Mouse (Mus musculus): ENCODE data around the gene Sult6b2. TPM values are rescaled to one million over a fixed set of nuclear protein-coding genes. Genes with fewer than 3 reads are reported as not detected.

Sult6b2 gene
- polyA plus RNA-seq, 1 experiment from 2014 or later = not detected

DNA sequence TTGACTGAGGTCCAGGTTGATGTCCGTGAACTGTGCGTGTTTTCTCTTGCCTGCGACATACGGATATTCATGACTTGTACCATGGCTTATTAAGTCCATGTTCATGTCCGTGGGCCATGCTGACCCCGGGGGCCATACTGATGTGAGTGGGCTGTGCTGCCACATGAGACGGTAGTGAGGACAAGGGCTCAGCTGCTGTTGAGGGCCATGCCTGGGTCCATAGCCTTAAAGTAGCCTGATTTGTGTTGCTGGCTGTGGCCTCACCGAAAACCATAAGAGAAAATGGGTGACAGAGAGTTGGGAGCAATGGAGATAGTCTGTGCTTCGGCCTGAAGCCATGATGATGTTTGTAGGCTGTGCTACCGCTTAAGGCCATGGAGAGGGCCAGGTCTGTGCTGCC is 14.0 kb upstream of the Sult6b2 start:
- Histone ChIP-seq H3K4me1 (ENCODE audit: control insufficient read depth, insufficient read depth, low read length) (no peaks in the 10 kb centered on the region), H3K4me2 (ENCODE audit: low read depth, severe bottlenecking) (no peak overlapping the region), H3K36me3 (ENCODE audit: control insufficient read depth, insufficient read depth, low read length) (no peaks in the 10 kb centered on the region), H3K9me3 (ENCODE audit: control insufficient read depth, low read length) (no peaks in the 10 kb centered on the region), H3K4me3 (ENCODE audit: low read depth, low read length) (no peak overlapping the region), H3K27ac (replicated peaks; ENCODE audit: low read depth, low read length) (no peak overlapping the region), H3K27me3 (ENCODE audit: control insufficient read depth, insufficient read depth, low read length) (no peaks in the 10 kb centered on the region), H3K9ac (ENCODE audit: low read length) (no peak overlapping the region)
- DNase-seq (ENCODE audit: low spot score) = peak; percentile 17
- 96% methylated on average over 10 of the region's 10 CpGs for WGBS
- no peak for ATAC-seq (ENCODE audit: insufficient number of reproducible peaks, low FRiP score, low TSS enrichment, low read depth)

DNA sequence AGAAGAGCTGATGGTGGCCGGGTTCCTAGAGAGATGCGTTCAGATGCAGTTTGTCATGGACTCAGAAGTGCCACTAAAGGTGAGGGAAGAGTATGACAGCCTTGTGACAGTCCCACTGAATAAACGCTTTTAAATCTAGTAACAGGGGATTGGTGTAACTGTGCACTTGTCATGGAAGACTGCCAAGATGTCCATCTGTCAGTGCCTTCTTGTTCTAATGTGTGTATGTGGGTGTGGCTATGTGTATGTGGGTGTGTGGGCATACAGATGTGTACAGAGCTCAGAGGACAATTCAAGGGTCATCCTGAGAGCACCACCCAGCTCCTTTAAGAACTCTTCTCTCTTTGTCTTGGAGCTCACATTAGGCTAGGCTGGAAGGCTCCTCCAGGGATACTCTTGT is 11.2 kb upstream of the Sult6b2 start:
- H3K27me3 ChIP-seq (ENCODE audit: control insufficient read depth, insufficient read depth, low read length) = no peaks in the 10 kb centered on the region
- no peak overlapping the region for H3K4me2 ChIP-seq (ENCODE audit: low read depth, severe bottlenecking)
- no peaks in the 10 kb centered on the region for H3K36me3 ChIP-seq (ENCODE audit: control insufficient read depth, insufficient read depth, low read length)
- H3K9ac ChIP-seq (ENCODE audit: low read length) = no peak overlapping the region
- ATAC-seq (ENCODE audit: insufficient number of reproducible peaks, low FRiP score, low TSS enrichment, low read depth) = no peak
- no peaks in the 10 kb centered on the region for H3K4me1 ChIP-seq (ENCODE audit: control insufficient read depth, insufficient read depth, low read length)
- no peak overlapping the region for H3K27ac ChIP-seq (replicated peaks; ENCODE audit: low read depth, low read length)
- no peaks in the 10 kb centered on the region for H3K9me3 ChIP-seq (ENCODE audit: control insufficient read depth, low read length)
- DNase-seq (ENCODE audit: low spot score) = no peak
- H3K4me3 ChIP-seq (ENCODE audit: low read depth, low read length) = no peak overlapping the region
- WGBS = 82% methylated on average over 3 of the region's 3 CpGs

DNA sequence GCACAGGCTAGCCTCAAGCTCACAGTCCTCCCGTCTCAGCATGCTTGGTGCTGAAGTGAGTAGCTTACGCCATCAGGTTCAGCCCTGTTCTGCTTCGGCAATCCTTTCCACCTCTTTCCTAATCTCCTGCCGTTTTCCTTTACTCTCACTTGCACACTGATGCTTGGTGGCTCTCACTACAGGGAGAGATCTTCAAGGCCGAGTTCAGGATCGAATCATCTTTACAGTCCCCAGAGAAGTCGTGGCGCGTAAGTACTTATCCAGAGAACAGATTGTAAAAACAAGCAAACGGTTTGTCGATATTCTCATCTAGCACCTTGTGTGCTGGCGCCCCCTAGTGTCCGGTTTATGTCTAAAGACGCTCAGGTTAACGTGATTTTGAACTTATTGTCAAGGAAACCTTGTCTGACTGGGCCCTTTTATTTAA is 10.2 kb upstream of the Sult6b2 start:
- H3K9ac ChIP-seq (ENCODE audit: low read length) = peak overlapping the region; percentile 31; the same call in 1 of the 2 replicates

DNA sequence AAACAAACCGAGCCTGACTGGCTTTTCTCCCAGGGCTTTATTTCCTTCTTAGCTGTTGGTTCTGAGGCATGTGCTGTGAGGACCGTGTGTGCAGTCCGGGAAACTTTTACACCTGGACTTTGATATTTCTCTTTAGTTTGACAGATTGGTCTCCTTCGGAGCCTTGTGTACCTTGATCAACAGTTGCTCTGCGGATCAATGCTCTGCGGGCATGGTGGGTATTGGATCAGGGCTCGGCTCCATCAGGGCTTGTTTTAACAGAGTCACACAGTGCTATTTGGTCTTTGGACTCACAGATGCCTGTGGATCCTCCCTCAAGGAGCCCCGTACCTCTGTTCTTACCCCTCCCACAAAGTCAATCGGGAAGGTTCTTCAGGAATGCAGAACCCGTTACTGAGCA is 9.7 kb upstream of the Sult6b2 start:
- H3K9me3 ChIP-seq (ENCODE audit: control insufficient read depth, low read length) = no peaks in the 10 kb centered on the region
- no peaks in the 10 kb centered on the region for H3K4me1 ChIP-seq (ENCODE audit: control insufficient read depth, insufficient read depth, low read length)
- H3K4me3 ChIP-seq (ENCODE audit: low read depth, low read length) = no peak overlapping the region
- no peak overlapping the region for H3K27ac ChIP-seq (replicated peaks; ENCODE audit: low read depth, low read length)
- H3K9ac ChIP-seq (ENCODE audit: low read length) = peak overlapping the region; percentile 12; the same call in 1 of the 2 replicates
- no peaks in the 10 kb centered on the region for H3K36me3 ChIP-seq (ENCODE audit: control insufficient read depth, insufficient read depth, low read length)
- H3K4me2 ChIP-seq (ENCODE audit: low read depth, severe bottlenecking) = no peak overlapping the region
- DNase-seq (ENCODE audit: low spot score) (no peak), ATAC-seq (ENCODE audit: insufficient number of reproducible peaks, low FRiP score, low TSS enrichment, low read depth) (no peak)
- WGBS = 66% methylated on average over 10 of the region's 10 CpGs
- H3K27me3 ChIP-seq (ENCODE audit: control insufficient read depth, insufficient read depth, low read length) = no peaks in the 10 kb centered on the region

More for the DNA sequence above, 10.2 kb upstream of the Sult6b2 start:
- peak; percentile 94 for DNase-seq (ENCODE audit: low spot score)
- Histone ChIP-seq H3K36me3 (ENCODE audit: control insufficient read depth, insufficient read depth, low read length) (no peaks in the 10 kb centered on the region), H3K9me3 (ENCODE audit: control insufficient read depth, low read length) (no peaks in the 10 kb centered on the region), H3K27ac (replicated peaks; ENCODE audit: low read depth, low read length) (no peak overlapping the region), H3K4me2 (ENCODE audit: low read depth, severe bottlenecking) (peak overlapping the region; percentile 43), H3K4me1 (ENCODE audit: control insufficient read depth, insufficient read depth, low read length) (no peaks in the 10 kb centered on the region), H3K27me3 (ENCODE audit: control insufficient read depth, insufficient read depth, low read length) (no peaks in the 10 kb centered on the region), H3K4me3 (ENCODE audit: low read depth, low read length) (peak overlapping the region; percentile 26)
- 6% methylated on average over 15 of the region's 15 CpGs for WGBS
- 0 out of 2 replicates have a peak, but pooled peaks have one; percentile 45 for ATAC-seq (ENCODE audit: insufficient number of reproducible peaks, low FRiP score, low TSS enrichment, low read depth)

DNA sequence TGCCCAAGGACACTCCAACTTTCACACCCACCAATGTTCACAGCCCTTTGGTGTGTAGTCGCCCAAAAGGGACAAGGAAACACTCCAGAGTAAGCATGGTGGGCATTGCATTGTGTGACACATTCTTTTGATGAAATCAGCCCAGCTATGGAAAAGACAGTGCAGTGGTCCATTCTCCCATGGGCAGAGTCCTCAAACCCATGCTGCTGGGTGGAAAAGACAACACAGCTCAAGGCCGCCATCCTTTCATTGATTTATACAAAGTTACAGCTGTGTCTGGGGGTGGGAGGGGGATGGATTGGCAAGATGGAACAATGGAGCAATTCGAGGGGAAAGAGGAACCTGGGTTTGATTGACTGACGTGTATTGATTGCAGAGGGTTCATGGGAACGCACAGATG is 8.7 kb upstream of the Sult6b2 start:
- Histone ChIP-seq H3K27me3 (ENCODE audit: control insufficient read depth, insufficient read depth, low read length) (no peaks in the 10 kb centered on the region), H3K27ac (replicated peaks; ENCODE audit: low read depth, low read length) (no peak overlapping the region), H3K4me1 (ENCODE audit: control insufficient read depth, insufficient read depth, low read length) (no peaks in the 10 kb centered on the region), H3K9ac (ENCODE audit: low read length) (no peak overlapping the region), H3K9me3 (ENCODE audit: control insufficient read depth, low read length) (no peaks in the 10 kb centered on the region), H3K4me3 (ENCODE audit: low read depth, low read length) (no peak overlapping the region), H3K36me3 (ENCODE audit: control insufficient read depth, insufficient read depth, low read length) (no peaks in the 10 kb centered on the region), H3K4me2 (ENCODE audit: low read depth, severe bottlenecking) (no peak overlapping the region)
- ATAC-seq (ENCODE audit: insufficient number of reproducible peaks, low FRiP score, low TSS enrichment, low read depth) (no peak), DNase-seq (ENCODE audit: low spot score) (no peak)
- 84% methylated on average over 5 of the region's 5 CpGs for WGBS

DNA sequence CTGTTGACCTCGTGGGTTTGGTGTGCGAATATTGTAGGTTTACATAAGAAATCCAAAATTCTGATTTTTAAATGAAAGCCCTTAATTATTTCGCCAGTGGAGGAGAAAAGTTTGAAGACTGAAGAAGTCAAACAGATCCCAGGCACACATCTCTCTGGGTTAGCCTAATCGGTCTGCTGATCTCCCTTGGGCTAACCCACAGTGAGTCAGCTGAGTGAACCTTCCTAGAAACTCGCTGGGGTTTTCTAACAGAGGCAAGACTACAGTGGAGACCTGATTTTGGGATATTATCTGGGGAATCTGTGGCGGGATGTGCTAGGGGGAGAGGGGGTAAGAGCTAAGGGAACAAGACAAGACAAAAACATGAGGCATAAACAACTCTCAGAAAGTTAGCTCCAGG is 5.9 kb upstream of the Sult6b2 start:
- H3K4me3 ChIP-seq (ENCODE audit: low read depth, low read length) = no peak overlapping the region
- no peaks in the 10 kb centered on the region for H3K4me1 ChIP-seq (ENCODE audit: control insufficient read depth, insufficient read depth, low read length)
- no peak overlapping the region for H3K27ac ChIP-seq (replicated peaks; ENCODE audit: low read depth, low read length)
- no peak overlapping the region for H3K4me2 ChIP-seq (ENCODE audit: low read depth, severe bottlenecking)
- WGBS = 65% methylated on average over 6 of the region's 6 CpGs
- H3K36me3 ChIP-seq (ENCODE audit: control insufficient read depth, insufficient read depth, low read length) = no peaks in the 10 kb centered on the region
- no peak for DNase-seq (ENCODE audit: low spot score)
- no peaks in the 10 kb centered on the region for H3K27me3 ChIP-seq (ENCODE audit: control insufficient read depth, insufficient read depth, low read length)
- no peaks in the 10 kb centered on the region for H3K9me3 ChIP-seq (ENCODE audit: control insufficient read depth, low read length)
- no peak overlapping the region for H3K9ac ChIP-seq (ENCODE audit: low read length)
- no peak for ATAC-seq (ENCODE audit: insufficient number of reproducible peaks, low FRiP score, low TSS enrichment, low read depth)

DNA sequence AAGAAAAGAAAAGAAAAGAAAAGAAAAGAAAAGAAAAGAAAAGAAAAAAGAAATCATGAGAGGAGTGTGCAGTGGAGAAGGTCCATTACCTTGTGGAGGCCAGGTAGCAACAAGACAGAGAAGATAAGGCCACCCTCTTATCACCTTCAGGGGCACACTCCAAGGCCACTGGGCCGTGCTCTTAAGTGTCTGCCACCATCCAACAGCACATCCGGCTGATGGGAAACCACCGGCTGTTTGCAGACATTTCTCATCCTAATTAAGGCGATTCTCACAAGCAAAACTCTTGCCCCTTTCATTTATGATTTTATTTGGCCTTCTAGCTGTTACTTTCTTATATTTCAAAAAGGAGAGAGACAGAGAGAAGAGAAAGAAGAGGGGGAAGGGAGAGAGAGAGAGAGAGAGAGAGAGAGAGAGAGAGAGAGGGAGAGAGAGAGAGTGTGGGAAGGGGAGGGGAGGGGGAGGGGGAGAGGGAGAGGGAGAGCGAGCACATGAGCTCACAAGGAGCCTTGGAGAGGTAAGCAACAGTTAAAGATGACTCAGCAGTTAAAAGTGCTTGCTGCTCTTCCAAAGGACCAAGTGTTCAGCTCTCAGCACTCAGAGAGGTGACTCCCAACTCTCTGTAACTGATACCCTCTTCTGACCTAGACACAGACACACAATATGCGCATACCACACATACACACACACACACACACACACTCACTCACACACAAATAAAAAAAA is 5.2 kb upstream of the Sult6b2 start:
- no peaks in the 10 kb centered on the region for H3K4me1 ChIP-seq (ENCODE audit: control insufficient read depth, insufficient read depth, low read length)
- H3K4me3 ChIP-seq (ENCODE audit: low read depth, low read length) = no peak overlapping the region
- H3K27me3 ChIP-seq (ENCODE audit: control insufficient read depth, insufficient read depth, low read length) = no peaks in the 10 kb centered on the region
- no peaks in the 10 kb centered on the region for H3K36me3 ChIP-seq (ENCODE audit: control insufficient read depth, insufficient read depth, low read length)
- 37% methylated on average over 6 of the region's 6 CpGs for WGBS
- H3K27ac ChIP-seq (replicated peaks; ENCODE audit: low read depth, low read length) = no peak overlapping the region
- no peak overlapping the region for H3K4me2 ChIP-seq (ENCODE audit: low read depth, severe bottlenecking)
- H3K9ac ChIP-seq (ENCODE audit: low read length) = no peak overlapping the region
- no peaks in the 10 kb centered on the region for H3K9me3 ChIP-seq (ENCODE audit: control insufficient read depth, low read length)
- no peak for ATAC-seq (ENCODE audit: insufficient number of reproducible peaks, low FRiP score, low TSS enrichment, low read depth)
- no peak for DNase-seq (ENCODE audit: low spot score)

DNA sequence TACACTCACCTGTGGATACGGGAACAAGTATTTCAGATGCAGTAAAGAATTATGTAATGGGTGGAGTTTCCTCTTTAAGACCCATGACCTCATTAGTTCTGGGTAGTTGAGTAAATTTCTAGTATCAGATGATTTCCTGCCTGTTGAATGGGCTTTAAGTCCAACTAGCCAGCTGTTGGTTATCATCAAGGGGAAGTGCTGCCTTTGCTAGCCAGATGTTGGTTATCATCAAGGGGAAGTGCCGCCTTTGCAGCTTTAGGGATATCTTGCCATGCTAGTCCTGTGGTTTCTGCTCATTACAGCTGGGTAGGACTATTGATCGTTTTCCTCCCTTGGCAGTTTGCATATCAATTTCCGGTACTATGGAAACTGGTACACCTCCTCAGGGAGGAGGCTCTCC is 2.0 kb upstream of the Sult6b2 start:
- Histone ChIP-seq H3K27ac (replicated peaks; ENCODE audit: low read depth, low read length) (no peak overlapping the region), H3K9ac (ENCODE audit: low read length) (no peak overlapping the region), H3K27me3 (ENCODE audit: control insufficient read depth, insufficient read depth, low read length) (no peaks in the 10 kb centered on the region), H3K9me3 (ENCODE audit: control insufficient read depth, low read length) (no peaks in the 10 kb centered on the region), H3K4me2 (ENCODE audit: low read depth, severe bottlenecking) (no peak overlapping the region), H3K36me3 (ENCODE audit: control insufficient read depth, insufficient read depth, low read length) (no peaks in the 10 kb centered on the region), H3K4me3 (ENCODE audit: low read depth, low read length) (no peak overlapping the region), H3K4me1 (ENCODE audit: control insufficient read depth, insufficient read depth, low read length) (no peaks in the 10 kb centered on the region)
- no peak for ATAC-seq (ENCODE audit: insufficient number of reproducible peaks, low FRiP score, low TSS enrichment, low read depth)
- WGBS = 75% methylated on average over 4 of the region's 4 CpGs
- no peak for DNase-seq (ENCODE audit: low spot score)
